Mouse (Mus musculus) MEL-GATA-1-ER (cell line): ENCODE results near the gene Marveld3.

ENCODE experiments used
- DNase-seq: peaks from one replicate; pipeline ENCODE4 v3.0.0-alpha.2; 2012; ENCODE audit warnings: low read depth; ENCODE audit errors: extremely low read depth

The Marveld3 gene

GRCm38 (mm10) chr8:109961693-109962367, at the start of gene Marveld3:
Gene Marveld3, minus strand, starts transcription at chr8:109962203.
- no peak for DNase-seq

GRCm38 (mm10) chr8:110010868-110011267, 48.9 kb upstream of the Marveld3 start:
- DNase-seq, result peak; percentile 26

DNA sequence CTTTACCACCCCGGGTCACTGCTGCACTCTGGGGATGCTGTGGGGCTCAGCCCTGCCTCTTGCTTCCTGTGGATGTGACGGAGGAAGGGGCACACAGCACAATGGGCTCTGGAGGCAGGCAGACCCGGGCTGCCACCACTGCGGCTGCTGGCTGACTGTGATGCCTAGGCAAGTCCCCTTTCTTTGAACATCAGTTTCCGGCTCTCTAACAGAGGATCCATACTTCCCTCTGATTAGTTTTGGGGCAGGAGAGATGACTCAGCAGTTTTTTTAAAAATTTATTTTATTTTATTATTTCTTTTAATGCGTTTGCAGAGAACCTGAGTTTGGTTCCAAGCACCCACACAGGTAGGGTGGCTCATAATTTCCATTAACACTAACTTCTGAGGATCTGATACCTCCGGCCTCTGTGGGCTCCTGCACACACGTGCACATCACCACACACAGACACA, 47.0 kb upstream of the Marveld3 start:
- DNase-seq, result no peak

- DNase-seq, result peak; percentile 20
Observed at GRCm38 (mm10) chr8:110008228-110008994, 46.4 kb upstream of the Marveld3 start.

GRCm38 (mm10) chr8:110006312-110007023, 44.5 kb upstream of the Marveld3 start:
- no peak for DNase-seq

DNA sequence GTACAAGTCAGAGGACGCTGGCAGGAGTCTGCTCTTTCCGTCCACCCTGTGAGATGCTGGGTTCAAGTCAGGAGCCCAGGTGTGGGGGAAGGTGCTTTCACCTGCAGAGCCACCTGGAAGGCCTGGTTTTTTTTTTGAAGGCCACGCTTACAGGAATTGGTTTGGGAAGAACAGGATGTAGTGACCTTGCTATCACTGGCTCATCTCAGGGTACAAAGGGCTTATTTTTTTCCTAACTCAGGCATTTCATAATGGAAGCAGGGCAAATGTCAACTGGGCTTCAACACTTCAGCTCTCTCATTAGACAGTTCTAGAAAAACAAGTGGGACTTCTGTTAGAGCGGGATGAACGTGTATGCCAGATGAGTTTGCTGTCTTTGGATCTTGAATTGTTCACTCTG, 42.3 kb upstream of the Marveld3 start:
- DNase-seq, result no peak

- DNase-seq, result peak; percentile 24
Observed at GRCm38 (mm10) chr8:110002953-110003352, 41.0 kb upstream of the Marveld3 start.

DNA sequence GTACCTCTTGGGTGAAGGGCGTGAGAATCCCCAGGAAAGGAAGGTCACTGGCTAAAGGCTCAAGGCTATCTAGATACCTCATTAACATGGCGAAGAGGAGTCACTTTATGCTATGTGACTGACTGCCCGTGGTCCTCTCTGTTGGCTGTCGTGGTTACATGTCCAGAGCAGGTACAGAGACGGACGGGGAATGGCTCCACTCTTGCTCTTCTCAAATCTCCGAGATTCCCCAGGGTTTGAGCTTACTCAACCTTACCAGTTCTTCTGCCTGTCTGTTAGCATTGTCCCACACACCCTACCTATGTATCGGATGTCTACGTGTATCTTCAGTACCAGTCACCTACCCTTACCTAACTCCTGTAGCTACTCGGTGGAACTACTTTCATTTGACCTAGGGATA, 38.0 kb upstream of the Marveld3 start:
- no peak for DNase-seq

DNA sequence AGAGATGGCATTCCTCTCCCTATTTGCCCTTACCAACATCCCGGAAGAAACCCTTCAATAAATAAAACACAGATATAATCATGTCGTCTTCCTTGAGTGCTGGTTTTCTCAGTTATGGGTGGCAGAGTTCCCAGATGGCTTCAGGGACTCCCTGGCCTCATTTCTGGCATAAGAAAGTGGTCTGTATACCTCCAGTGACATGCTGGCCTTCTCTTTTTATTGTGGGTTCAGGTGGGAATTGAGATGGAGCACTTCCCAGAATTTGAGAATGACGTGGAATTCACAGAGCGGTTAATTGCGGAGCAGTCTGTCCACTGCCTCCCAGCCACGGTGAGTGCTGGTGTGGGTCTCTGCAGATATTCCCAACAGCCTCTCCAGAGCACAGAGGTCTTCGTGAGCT, 36.1 kb upstream of the Marveld3 start:
- no peak for DNase-seq

DNA sequence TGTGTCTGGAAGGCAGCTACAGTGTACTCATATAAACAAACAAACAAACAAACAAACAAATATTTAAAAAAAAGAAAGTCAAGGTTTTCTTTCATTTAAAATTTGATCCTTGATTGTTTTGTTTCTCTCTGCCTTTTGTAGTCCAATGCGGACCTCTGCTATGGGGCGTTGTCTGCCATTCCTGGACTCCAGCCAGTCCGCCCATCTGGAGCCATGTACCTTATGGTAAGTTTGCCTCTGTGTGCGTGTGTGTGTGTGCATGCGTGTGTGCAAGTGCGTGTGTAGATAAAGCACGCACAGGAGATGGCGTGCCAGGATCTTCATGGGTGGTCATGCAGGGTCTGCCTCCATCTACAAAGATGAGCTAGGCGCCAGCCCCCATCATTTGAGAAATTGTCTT, 35.4 kb upstream of the Marveld3 start:
- DNase-seq, result no peak

DNA sequence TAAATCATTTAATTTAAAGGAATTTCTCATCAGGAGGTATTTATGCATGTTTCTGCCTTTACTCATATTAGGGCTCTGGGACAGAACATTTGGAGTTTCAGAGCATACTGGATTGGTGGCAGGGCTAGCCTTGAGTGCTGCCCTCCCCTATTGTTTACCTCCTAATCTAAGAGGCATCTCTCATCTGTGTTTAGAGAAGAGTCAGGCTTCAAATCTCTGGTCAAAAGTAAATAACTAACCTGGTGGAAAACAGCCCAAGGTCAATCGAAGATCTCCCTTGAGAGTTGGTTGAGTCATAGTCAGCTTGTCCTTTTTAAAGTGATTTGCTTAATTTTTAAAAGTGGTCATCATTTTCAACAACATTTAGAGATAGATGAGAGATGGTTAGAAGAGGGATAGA, 30.9 kb upstream of the Marveld3 start:
- no peak for DNase-seq

GRCm38 (mm10) chr8:109992166-109992565, 30.2 kb upstream of the Marveld3 start:
- no peak for DNase-seq

- no peak for DNase-seq
Observed at GRCm38 (mm10) chr8:109990224-109990623, 28.2 kb upstream of the Marveld3 start, which contains the start of gene Tat. Gene Tat, plus strand, starts transcription at chr8:109990437.

DNA sequence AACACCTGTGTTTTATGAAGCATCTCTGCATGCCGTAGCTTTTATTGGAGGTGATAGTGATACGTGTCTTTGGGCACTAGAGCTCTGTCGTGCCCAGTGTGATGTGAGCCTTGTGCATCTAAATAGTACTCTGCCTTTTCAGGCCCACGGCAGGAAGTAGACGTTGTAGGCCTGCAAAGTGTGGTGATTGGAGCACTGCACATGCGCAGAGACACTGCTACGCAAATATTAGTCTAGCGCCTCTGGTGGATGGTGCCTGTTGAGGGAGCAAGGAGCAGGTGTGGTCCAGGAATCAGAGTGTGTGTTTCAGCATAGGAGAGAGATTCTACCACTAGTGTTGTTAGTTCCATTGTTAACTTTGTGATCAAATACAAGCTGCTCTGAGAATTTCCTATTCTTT, 27.1 kb upstream of the Marveld3 start:
- DNase-seq, result no peak

DNA sequence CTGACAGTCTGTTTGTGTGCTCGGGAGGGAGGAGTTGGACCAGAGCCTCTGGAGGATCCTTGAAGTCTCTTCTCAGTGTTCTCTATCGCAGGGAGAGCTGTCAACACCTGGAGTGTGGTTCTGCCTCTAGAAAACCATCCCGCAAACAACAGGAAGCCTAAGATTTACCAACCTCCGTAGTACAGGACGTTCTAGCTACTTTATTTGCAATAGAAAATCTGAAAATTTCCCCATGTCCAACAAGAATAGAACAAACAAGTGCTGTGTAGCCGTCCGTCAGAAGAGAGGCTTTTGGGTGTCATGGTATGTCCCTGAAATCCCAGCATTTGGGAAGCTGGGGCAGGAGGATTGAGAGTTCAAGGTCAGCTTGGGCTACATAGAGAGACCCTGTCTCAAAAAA, 25.8 kb upstream of the Marveld3 start:
- no peak for DNase-seq

DNA sequence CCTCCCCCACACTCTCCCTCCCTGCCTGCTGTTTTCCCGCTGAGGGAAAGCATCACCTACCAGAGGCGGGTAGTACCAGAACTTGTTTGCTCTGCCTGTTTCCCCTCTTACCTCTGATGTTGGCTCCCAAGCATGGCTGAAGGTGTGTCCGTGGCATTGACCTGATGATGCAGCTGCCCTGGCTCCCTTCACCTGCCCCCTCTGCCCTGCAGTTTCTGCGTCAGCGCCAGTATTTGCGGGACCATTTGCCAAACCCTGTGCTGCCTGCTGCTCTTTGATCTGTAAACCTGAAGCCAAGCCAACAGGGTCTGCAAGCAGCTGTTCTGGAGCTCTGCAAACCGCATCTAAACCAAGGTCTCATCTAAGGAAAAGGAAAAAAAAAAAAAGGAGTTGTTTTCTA, 24.4 kb upstream of the Marveld3 start:
- DNase-seq, result no peak

DNA sequence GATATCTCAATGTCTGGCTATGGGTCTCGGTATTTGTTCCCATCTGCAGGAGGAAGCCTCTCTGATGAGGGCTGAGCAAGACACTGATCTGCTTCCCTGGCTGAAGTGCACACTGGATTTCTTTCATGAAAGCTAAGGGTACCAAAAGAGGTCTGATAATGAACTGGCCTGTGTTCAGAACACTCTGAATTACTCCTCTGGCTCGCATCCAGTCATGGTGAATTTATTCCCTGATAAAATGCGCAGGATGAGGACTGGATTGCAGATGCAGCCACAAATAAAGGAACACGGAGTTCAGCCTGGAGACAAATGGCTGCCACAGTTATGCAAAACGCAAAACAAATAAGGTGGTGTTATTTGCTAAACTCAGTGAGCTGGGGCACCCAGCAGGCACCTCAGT, 21.9 kb upstream of the Marveld3 start:
- DNase-seq, result no peak

DNA sequence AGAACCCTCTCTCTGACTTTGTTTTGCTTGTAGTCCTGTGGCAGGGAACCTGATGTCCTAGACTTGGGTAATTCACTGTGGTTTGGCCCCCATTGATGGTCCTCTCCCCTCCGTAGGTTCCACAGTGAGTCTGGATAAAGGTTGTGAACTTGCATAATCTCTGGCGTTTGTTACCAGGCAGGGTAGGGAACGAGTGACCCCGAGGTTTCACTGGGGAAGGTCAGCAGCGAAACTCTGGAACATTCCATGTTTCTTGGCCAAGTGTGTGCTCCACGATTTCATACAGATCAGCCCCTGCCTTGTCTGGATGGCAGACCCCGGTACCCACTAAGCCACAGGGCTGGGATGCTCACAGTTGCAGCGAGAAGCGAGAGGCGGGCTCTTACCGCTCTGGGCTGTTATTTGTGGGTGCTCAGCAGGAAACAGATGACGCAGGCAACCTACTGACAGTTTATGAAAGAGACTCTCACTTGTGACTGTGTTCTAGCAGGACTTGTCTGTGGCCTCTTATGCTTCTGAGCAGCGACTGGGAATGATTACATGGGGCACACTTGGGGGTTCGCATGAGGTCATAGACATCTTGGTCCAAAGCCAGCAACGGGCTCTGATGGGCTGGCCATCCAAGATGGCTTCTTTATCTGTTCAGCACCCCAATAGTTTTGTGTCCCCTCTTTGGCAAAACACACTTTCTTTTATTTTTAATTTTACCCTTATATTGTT, 20.5 kb upstream of the Marveld3 start:
- DNase-seq, result no peak

- DNase-seq, result no peak
Observed at GRCm38 (mm10) chr8:109979339-109979738, 17.3 kb upstream of the Marveld3 start.

DNA sequence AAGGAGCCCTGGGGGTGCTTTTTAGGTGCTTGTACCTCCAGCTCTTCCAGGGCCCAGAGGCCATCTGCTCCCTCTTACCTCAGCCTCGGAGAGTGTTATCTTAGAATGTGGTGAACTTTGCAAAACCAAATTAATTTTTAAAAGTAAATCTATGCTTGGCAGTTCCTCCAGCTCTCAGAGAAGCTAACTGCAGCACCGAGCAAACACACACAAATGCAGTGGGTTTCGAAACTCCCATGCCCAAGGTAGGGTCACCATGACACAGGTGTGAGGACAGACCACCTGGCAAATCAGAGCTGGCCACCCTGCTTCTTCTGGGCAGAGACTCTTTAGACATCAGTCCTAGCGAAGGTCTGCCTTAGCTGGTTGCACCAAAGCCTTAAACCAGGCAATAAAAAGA, 10.9 kb upstream of the Marveld3 start:
- no peak for DNase-seq

GRCm38 (mm10) chr8:109970323-109970722, 8.3 kb upstream of the Marveld3 start:
- DNase-seq, result peak; percentile 47

DNA sequence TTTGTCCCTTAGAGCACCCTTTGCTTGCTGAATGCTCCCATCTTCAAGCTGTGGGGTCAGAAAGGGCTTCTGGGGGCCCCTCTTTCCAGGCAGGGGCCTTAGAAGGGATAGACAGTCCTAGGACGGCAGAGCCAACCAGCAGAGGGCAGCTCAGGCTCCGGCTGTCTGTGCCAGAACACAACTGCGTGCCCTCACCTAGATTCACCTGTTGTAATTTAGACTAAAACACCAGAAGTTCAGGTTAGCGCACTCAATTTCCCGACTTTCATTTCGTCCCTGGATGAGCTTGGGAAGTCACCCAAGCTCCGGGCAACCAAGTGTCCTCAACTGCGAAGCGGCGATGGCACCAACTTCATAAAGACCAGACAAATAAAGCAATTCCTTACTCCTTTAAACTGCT, 6.8 kb upstream of the Marveld3 start:
- DNase-seq, result no peak
